Comparison of ENCODE assay signal across 26 mouse cellular contexts in genomic region chr10:108690954-108691353, GRCm38 (mm10). TPM values are rescaled to one million over a fixed set of nuclear protein-coding genes. Genes with fewer than 3 reads are reported as not detected.
DNase-seq lines count a peak whose midpoint lies in the region; ATAC-seq and TF ChIP-seq lines count a peak whose summit lies in the region.
"Had no signal": no experiment of that assay in that cellular context is flagged by ENCODE, and none has a peak within 500 bp of the region (broad histone marks: within the 10 kb centered on the region; RNA-seq: fewer than 3 reads in every experiment).

No protein-coding gene starts in this region.

- TF ChIP-seq POLR2A in brain, embryonic 14.5 days (IDR thresholded peaks at IDR 0.05; ENCODE audit: borderline replicate concordance, extremely low read depth, insufficient read depth, insufficient read length, poor library complexity, severe bottlenecking), result no peak

- no peak overlapping the region for H3K9ac ChIP-seq in midbrain, embryonic 15.5 days
- H3K9ac ChIP-seq: heart, embryonic 15.5 days; liver, embryonic 14.5 days; lung, embryonic 15.5 days; stomach, embryonic 15.5 days had no signal

- 29% methylated on average over 9 of the region's 9 CpGs for WGBS in midbrain, embryonic 15.5 days

- ATAC-seq in frontal cortex, adult (ENCODE audit: low TSS enrichment), result peak; percentile 55
- ATAC-seq in midbrain, embryonic 15.5 days (replicated peaks), result peak; percentile 69; the same call in 1 of the 2 replicates
- ATAC-seq: intestine, embryonic 16.5 days had no signal

- no peak overlapping the region for H3K4me3 ChIP-seq in midbrain, embryonic 15.5 days
- H3K4me3 ChIP-seq: embryonic facial prominence, embryonic 10.5 days; heart, embryonic 15.5 days; lung, embryonic 15.5 days; stomach, embryonic 15.5 days had no signal

- H3K27me3 ChIP-seq in midbrain, embryonic 15.5 days (replicated peaks), result no peaks in the 10 kb centered on the region
- H3K27me3 ChIP-seq: heart, embryonic 15.5 days; lung, embryonic 15.5 days; stomach, embryonic 15.5 days had no signal

- intact Hi-C loops in left cerebral cortex, postnatal 36 days (cut with DNase I), result no loop called here
- intact Hi-C loops in left cerebral cortex, postnatal 10 days (cut with DNase I), result no loop called here

- no peaks in the 10 kb centered on the region for H3K36me3 ChIP-seq in midbrain, embryonic 15.5 days (replicated peaks)
- H3K36me3 ChIP-seq: embryonic facial prominence, embryonic 10.5 days; heart, embryonic 15.5 days; lung, embryonic 15.5 days; stomach, embryonic 15.5 days had no signal

- TF ChIP-seq CTCF in brain, embryonic 14.5 days (IDR thresholded peaks at IDR 0.05; ENCODE audit: borderline replicate concordance, extremely low read depth, insufficient read depth, insufficient read length), result no peak

- no peak overlapping the region for H3K4me2 ChIP-seq in midbrain, embryonic 15.5 days
- H3K4me2 ChIP-seq: heart, embryonic 15.5 days; lung, embryonic 15.5 days; stomach, embryonic 15.5 days had no signal

- H3K27ac ChIP-seq in midbrain, embryonic 15.5 days, result peak overlapping the region; percentile 55; the same call in 1 of the 2 replicates
- H3K27ac ChIP-seq: embryonic facial prominence, embryonic 10.5 days; heart, embryonic 15.5 days; liver, embryonic 14.5 days; lung, embryonic 15.5 days; stomach, embryonic 15.5 days had no signal

- no peak for DNase-seq in frontal cortex, postnatal 25 days (ENCODE audit: low spot score in 2 of 2)
- DNase-seq in left cerebral cortex, postnatal 36 days (ENCODE audit: low spot score in 2 of 2), result peak; percentile 24 to 43
- no peak for DNase-seq in left cerebral cortex, postnatal 10 days (ENCODE audit: extremely low spot score in 1 of 2, low spot score in 2 of 2)
- DNase-seq in brain, embryonic 14.5 days (ENCODE audit: low read depth), result peak; percentile 70
- no peak for DNase-seq in thymus, postnatal 4 days
- DNase-seq: adrenal gland, postnatal 36 days; cerebellum, adult 9-10 months; gastrocnemius, postnatal 10 days; heart, postnatal 4 days; kidney, postnatal 36 days; lung, postnatal 4 days; right cerebral cortex, postnatal 25 days; thymus, adult 18-20 months had no signal

- H3K4me1 ChIP-seq in midbrain, embryonic 15.5 days, result peaks cover 5% of the 10 kb centered on the region
- H3K4me1 ChIP-seq: embryonic facial prominence, embryonic 10.5 days; heart, embryonic 15.5 days; lung, embryonic 15.5 days; stomach, embryonic 15.5 days had no signal

- H3K9me3 ChIP-seq in midbrain, embryonic 15.5 days, result no peaks in the 10 kb centered on the region
- H3K9me3 ChIP-seq: embryonic facial prominence, embryonic 10.5 days; heart, embryonic 15.5 days; lung, embryonic 15.5 days; stomach, embryonic 15.5 days had no signal

RNA-seq across cellular contexts. Expression of gene Gm5136, which starts 9.0 kb away (rescaled TPM):
- total RNA-seq in left cerebral cortex, postnatal 36 days (2021), result 1 to 10 TPM; 1.1 to 5.6 TPM
- 1 to 10 TPM; 2.8 to 3.1 TPM for total RNA-seq in left cerebral cortex, postnatal 10 days (2021)
- polyA plus RNA-seq in brain, embryonic 14.5 days (2012; rRNA removed), result 0.29 and 0.55 TPM in 2 replicates
- 0.23 and 0.36 TPM in 2 replicates for polyA plus RNA-seq in midbrain, embryonic 15.5 days (2015; fragmentation: Nextera tagmentation; extraction: Ambion mirVana)
- total RNA-seq: adrenal gland, postnatal 36 days; common myeloid progenitor, adult 5-6 weeks; gastrocnemius, postnatal 10 days; heart, adult 8-10 months; heart, postnatal 4 days had no signal
- polyA plus RNA-seq: C2C12; embryonic facial prominence, embryonic 10.5 days; heart, embryonic 15.5 days; intestine, embryonic 16.5 days; kidney, embryonic 14.5 days; limb, embryonic 14.5 days; liver, embryonic 14.5 days; lung, embryonic 15.5 days; stomach, embryonic 15.5 days had no signal

Comparison
In these comparisons a context has a peak if more than half of its experiments do, and no peak if none do; other contexts are left out.
1. DNase-seq: peak in left cerebral cortex, postnatal 36 days (2 of 2) and brain, embryonic 14.5 days (single experiment); none in frontal cortex, postnatal 25 days (0 of 2), left cerebral cortex, postnatal 10 days (0 of 2) and thymus, postnatal 4 days (single experiment).